In genomic region chr4:47473968-47474729, GRCm38 (mm10) we compare ENCODE assay signal across 1 mouse cellular context.
A peak's percentile ranks its signal among the peaks of the same experiment; 100 is the strongest.
TF ChIP-seq lines count a peak whose summit lies in the region.

Gene Alg2 (minus strand): TSS chr4:47474333.
Gene Sec61b (plus strand): TSS chr4:47474658.

TF ChIP-seq in MEL, 35 proteins besides CTCF, POLR2A, EP300 and RAD21 (continued from another document):
- peak; percentile 91 for TF ChIP-seq HCFC1 (IDR thresholded peaks at IDR 0.05; ENCODE audit: low read depth, low read length)
- TF ChIP-seq E2F4 (IDR thresholded peaks at IDR 0.05; ENCODE audit: borderline replicate concordance, low read depth, low read length) = no peak
- no peak for TF ChIP-seq CHD1 (IDR thresholded peaks at IDR 0.05; ENCODE audit: low read depth, low read length)
